Mouse (Mus musculus) right cerebral cortex, postnatal 14 days (tissue): Measurements from ENCODE around the gene Cnnm3.

Source experiments
- DNase-seq: peaks from one replicate; pipeline ENCODE4 v3.0.0; 2022

The Cnnm3 gene

GRCm38 (mm10) chr1:36511289-36512021, at the start of gene Cnnm3:
Gene Cnnm3 (plus strand): TSS chr1:36511867.
- DNase-seq: peak; percentile 99

- DNase-seq: no peak
Observed at GRCm38 (mm10) chr1:36465641-36466160, 46.0 kb upstream of the Cnnm3 start.

- DNase-seq: no peak
Observed at GRCm38 (mm10) chr1:36467446-36467845, 44.2 kb upstream of the Cnnm3 start.

DNA sequence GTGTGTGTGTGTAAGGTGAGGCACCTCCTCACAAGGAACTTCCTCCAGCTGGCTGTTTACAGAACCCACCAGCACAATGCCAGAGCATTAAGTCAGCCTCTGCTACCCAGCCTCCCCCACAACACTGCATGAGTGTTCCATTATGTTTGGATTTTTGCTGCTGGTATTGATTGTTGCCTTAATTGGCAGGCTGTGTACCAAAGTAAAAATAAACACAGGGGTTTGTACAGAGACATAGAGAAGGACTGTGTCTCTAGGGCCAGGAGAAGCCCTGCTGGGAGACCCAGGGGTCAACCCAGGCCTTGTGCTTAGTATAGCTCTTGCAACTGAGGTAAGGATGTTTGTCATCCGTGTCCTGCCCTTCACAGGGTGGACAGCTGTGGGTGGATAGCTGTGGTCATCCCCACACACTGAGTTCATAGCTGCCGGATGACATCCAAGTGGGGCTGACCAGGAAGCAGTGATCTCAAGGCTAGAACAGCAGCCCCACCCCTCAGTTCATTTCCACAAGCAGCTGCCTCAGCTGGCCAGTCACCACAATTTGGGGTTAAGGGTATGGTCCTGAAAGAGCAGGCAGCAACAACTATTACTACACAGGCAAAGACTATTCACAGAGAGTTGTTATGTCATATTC, 41.7 kb upstream of the Cnnm3 start:
- DNase-seq: no peak

DNA sequence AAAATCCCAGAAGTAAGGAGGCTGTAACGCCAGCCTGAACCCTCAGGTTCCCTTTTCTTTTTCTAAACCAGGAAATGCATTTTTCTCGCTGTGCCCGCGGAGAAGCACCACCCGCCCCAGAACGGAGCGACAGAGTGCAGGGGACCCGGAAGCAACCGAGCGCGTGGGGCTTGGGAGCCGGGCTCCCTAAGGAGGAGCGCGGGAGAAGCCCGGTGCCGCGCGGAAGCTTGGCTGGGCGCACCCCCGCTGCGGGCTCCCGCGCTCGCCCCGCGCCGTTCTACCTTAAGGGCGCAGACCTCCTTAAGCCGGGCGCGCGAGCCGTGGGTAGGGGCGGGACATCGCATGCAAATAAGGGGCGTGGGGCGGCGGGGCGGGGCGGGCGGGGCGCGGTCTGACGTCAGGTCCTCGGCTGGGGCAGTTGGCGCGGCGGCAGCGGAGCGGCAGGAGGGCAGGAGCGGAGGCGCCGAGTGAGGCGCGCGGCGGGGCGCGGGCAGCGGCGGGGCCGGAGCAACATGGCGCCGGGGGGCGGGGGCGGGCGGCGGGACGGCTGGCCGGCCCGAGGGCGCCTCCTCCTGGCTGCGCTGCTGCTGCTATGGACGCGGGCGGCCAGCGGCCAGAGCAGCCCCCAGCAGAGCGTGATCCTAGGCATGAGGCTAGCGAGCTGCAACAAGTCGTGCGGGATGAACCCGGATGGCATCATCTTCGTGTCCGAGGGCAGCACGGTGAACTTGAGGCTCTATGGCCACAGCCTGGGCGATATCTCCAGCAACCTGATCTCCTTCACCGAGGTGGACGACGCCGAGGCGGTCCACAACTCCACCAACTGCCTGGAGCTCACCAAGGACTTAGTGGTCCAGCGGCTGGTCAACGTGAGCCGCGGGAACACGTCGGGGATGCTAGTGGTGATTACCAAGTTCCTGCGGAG, 40.2 kb upstream of the Cnnm3 start, which contains the start of gene Cnnm4:
Gene Cnnm4 (plus strand): TSS at position 440 of the 925 bp plus-strand sequence.
- peak; percentile 86 for DNase-seq

DNA sequence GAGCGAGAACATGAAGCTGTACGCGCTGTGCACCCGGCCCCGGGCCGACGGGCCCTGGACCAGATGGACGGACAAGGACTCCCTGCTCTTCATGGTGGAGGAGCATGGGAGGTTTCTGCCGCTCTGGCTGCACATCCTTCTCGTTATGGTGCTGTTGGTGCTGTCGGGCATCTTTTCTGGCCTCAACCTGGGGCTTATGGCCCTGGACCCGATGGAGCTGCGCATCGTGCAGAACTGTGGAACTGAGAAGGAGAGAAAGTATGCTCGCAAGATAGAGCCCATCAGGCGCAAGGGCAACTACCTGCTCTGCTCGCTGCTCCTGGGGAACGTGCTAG, 39.6 kb upstream of the Cnnm3 start:
- DNase-seq: no peak

DNA sequence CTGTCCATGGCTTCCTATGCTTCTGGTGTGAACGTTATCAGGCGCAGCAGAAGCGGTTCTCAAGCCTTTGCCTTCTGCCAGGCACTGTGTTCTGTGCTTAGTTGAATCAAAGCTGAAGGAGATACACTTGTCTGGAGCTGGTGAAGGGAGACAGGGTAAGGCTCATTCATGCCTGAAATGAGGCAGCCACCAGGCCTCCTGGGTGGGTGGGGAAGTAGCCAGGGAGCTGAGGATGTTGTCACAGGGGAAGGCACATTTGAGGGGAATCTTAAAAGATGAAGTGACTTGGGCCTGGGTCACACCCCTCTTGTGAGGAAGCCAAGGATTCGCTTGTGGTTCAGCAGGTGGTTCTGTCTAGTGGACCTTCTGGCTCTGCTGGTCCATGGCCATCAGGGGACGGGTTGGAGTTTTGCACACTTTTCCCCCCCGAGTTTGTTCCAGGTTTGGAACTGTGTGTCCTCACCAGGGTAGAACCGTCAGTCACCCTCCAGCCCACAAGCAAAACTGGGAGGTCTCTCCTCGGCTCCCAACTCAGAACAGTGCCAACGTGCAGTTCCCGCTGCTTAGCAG, 38.4 kb upstream of the Cnnm3 start:
- DNase-seq: no peak

- DNase-seq: no peak
Observed at GRCm38 (mm10) chr1:36474646-36475045, 37.0 kb upstream of the Cnnm3 start.

GRCm38 (mm10) chr1:36475480-36476110, 36.1 kb upstream of the Cnnm3 start:
- no peak for DNase-seq

DNA sequence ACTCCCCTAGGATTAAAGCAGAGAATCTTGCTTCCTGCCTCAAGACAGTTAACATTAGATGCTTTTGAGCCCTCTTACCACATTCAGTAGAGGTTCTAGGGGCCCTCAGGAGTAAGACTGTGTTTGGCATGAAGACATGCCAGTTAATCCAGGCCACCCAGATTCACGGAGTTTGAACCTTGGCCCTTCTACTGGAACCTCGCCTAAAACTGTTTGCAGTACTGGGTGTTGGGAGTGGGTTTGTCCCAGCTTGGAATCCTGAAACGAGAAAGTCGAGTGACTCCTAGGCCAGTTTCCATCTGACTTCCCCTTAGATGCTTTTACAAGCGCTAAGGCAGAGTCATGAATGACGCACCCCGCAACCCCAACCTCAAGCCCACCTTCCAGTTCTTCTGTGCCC, 35.2 kb upstream of the Cnnm3 start:
- no peak for DNase-seq

DNA sequence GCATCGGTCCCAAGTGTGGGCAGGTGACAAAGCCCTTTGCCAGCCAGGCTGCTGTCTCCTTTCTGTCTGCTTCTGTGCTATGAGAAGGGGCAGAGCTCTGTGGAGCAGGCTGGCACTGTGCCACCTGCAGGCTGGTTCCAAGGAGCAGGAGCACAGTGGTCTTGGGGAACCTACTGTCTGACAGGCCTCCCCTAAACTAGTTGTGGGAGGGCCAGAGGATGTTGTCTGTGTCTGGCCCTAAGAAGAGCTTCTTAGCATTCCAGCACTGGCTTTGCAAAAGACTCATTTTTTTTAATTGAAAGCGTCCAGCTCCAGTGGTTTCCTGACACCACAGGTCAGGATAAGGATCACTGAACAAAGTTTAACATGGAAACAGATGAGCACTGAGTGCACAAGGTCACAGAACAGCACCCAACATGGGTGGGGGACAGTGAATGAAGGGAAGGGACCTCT, 33.3 kb upstream of the Cnnm3 start:
- no peak for DNase-seq

DNA sequence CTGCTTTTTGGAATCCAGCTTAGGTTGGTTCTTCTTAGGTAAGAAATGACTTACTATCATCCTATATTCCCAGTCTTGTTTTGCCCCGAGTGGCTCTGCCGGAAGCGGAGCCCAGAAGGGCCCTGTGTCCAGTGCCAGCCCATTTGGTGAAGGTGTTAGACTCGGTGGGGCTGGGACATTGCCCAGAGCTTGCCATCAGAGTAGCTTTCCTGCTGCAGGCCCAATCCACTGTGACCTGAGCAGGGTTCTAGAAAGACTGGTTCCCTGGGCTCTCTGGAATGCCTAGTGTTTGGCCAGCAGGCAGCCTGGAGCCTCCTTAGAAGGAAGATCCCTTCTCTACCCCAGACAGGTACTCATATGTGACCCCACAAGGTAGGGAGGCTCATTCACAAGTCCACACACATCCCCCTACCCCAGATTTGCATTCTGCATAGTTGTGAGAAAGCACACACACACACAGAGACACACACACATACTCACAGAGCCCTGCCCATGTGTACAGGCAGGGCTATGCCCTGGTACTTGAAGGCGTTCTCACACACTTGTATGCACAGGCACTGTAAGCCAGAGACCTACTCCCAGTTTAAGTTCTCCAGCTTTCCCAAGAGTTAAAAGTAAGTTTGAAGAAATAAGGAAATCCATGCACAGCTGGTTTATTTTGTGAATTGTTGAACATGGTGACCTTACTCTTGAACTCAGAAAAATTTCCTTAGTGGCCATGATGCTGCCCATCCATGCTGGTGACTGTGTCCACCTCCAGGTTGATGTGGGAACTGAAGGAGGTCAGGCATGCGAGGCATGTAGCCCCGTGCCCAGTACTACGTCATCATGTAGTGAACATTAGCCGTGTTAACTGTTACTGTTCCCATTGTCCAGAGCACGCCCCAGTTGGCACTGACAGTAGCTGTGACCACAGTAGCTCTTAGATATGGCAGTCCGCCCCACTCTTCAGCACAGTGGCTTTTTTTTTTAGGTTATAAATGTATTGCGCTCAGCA, 31.5 kb upstream of the Cnnm3 start:
- DNase-seq: no peak

- no peak for DNase-seq
Observed at GRCm38 (mm10) chr1:36483825-36484224, 27.8 kb upstream of the Cnnm3 start.

DNA sequence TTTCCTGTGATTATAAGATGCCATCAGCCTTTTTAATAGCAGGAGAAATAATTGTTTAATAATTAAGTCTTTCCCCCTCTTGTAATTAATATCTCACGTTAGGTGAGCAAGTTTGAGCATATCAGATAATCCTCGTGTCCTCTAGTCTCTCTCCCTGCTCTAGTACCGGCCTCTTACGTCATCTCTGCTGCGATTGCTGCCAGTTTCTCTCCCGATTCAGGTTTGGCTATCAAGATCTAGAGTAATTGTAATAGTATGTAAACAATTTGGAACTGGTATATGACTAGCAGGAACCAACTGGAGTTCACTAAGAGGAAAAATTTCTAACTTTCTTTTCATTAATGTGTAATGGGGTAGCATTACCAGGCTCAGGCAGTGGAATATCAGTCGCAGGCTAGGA, 26.6 kb upstream of the Cnnm3 start:
- no peak for DNase-seq

- DNase-seq: no peak
Observed at GRCm38 (mm10) chr1:36487111-36487510, 24.6 kb upstream of the Cnnm3 start.

- no peak for DNase-seq
Observed at GRCm38 (mm10) chr1:36489661-36490060, 22.0 kb upstream of the Cnnm3 start.

DNA sequence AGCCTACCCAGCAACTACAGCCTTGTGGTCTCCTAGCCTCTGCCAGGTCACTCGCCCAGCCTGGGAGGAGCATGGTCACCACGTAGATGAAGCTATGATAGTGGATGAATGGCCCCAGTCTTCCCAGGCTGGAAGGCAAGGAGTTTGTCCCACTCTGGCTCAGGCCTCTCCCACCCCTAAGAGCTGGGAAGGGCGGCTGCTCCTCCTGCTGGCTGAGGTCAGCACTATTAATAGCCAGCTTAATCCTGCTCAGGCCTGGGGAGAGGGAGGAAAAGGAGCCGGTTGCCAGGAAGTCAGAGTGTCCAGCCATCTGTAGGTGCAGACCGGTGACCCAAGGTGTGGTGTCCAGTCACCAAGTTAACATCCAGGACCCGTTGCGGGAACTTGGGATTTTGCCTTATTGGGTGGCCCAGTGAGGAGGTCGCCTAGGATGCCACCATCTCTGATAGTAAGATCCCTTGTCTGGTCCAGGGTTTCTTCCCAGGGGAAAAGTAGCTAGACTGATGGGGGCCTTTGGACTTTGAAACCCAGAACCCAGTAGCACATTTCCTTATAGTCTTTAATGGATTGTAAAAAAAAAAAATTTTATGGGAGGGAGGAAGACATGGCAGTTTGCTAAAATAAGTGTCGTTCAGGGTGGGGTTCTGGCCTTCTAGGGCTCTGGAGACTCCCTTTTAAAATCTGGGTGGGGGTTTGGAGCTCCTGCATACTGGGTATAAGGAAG, 19.1 kb upstream of the Cnnm3 start:
- DNase-seq: no peak

DNA sequence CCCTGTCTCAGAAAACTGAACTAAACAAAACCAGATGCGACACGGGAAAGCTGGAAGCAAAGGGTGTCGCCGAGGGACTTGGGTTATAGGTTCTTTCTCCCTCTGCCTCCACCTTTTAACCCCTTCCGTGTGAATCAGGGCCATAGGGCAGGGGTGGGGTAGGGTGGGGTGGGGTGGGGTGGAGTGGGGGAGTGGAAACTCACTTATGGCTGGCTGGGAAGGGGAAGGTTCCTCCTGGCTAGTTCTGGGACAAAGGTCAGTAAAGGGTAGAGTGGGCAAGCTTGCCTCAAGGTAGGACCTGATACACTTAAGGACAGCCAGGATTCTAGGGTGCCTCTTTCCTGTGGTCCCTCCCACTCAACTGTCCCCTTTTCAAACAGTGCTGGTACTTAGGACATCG, 18.4 kb upstream of the Cnnm3 start:
- DNase-seq: no peak

DNA sequence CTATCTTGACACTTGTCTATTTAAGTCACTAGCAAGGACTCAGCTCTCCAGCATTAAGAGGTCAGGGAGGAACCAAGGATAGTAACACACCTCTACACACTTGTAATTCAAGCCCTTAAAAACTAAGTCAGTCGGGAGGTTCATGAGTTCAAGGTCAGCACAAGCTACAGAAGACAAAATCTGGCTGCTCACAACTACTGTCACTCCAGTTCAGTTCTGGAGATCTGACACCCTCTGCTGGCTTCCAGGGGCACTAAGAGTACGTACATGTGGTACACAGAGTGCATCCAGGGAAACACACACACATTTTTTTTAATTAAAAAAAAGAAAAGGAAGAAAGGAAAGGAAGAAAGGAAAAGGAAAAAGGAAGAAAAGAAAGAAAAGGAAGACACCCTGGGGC, 14.9 kb upstream of the Cnnm3 start:
- DNase-seq: no peak

DNA sequence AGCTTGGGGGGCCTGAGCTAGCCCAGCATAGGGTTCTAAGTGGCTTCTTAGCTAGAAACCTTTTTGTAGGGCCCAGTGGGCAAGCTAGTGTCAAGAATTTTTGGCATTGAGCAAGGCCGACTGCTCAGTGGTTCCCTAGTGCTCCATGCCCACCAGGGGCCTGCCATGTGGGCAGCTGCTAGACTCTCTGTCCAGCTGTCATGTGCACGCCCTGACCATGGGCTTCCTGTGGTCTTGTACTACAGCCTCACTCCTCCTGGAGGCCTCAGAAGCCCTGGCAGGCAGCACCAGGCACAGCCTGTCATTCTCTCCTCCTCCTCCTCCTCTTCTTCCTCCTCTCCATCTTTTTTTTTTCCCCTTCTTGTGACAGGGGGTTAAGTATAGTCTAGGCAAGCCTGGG, 14.4 kb upstream of the Cnnm3 start:
- DNase-seq: no peak

DNA sequence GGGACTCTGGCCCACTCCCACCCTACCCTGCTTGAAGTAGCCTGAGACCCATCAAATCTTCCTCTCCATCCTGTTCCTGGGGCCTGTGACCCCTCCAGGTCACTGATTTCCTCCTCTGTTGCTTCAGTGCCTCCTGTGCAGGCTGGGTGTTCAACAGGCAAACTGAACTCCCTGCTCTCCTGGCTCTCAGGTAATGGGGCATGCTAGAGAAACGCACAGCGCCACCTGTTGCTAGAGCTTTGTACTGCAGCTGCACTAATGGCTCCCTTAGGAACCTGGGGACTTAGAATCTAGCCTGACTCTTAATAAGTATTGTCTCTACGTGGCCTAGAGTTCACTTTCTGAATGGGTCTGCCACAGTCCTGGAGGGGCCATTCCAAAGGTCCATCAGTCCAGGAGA, 10.4 kb upstream of the Cnnm3 start:
- DNase-seq: peak; percentile 80
